Mouse (Mus musculus) thymus, adult 2 months (tissue): Measurements from ENCODE around the gene Cisd3.

Source experiments
- CTCF ChIP-seq: fragments of 200-500 bp; IDR thresholded peaks from 2 replicates; pipeline ENCODE4 v1.5.1; 2012; ENCODE audit warnings: mild to moderate bottlenecking, control low read depth, low read length, moderate library complexity, borderline replicate concordance; ENCODE audit not compliant: control insufficient read depth, poor library complexity, insufficient read depth; ENCODE audit errors: extremely low read depth
- POLR2A ChIP-seq: fragments of 200-500 bp; IDR thresholded peaks from 2 replicates; pipeline ENCODE4 v1.6.1; 2012; ENCODE audit warnings: mild to moderate bottlenecking, low read length, control low read depth, moderate library complexity; ENCODE audit not compliant: control insufficient read depth, poor library complexity, insufficient read depth; ENCODE audit errors: extremely low read depth

DNA sequence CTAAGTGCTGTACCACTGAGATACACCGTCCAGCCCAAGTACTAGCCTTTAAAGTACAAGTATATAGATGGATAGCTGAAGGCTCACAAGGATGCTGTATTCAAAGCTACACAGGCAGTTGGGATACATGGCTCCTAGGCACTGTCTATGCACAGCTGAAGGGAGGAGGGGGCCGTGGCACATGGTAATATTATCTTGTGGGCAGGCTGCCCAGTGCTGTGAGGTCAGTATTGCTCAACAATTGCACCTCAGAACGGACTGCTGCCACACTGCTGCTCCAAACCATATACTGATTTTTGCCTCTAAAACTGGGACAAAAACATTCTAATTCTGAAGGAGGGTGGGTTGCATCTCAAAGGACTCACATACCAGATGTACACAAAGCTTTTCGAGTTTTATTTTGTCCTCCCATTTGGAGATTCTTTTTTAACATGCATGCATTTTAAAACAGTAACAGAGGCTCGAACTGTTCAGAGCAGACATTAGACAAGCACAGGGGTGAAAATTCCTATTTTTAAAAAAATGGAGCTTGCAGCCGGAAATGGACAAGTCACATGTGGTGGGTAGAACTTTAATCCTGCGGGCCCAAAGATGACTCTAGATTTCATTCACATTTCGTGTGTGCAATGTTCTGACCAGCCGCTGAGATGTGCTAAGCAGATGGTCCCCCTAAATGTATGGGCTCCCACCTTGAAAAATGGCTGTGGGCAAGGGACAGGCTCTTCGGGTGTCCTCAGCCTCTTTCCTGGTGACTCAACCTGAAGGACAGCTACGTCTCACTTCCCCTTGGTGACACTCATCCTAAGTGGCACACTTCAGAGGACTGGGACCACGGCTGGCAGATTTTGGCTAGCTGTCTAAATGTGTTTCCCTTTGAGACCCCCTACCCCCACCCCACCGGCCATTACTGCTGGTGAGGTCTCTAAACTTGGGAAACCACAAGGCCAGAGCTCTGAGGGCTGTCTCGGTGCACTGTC, 29.4 kb downstream of the Cisd3 start:
- TF ChIP-seq CTCF (no peak), POLR2A (no peak)
